Mouse (Mus musculus) mesoderm, embryonic 11.5 days (tissue): Measurements from ENCODE around the gene Cela3a.
"Not testable (repeated sequence)": the region's sequence is repeated elsewhere in the genome, so short reads cannot be mapped to it uniquely, and the experiment has no call there.

Source experiments
- DNase-seq: peaks from one replicate; pipeline ENCODE4 v3.0.0-alpha.2; 2012; ENCODE audit warnings: low read depth, low spot score

Gene Cela3a

GRCm38 (mm10) chr4:137417712-137418564, 8.3 kb upstream of the Cela3a start:
- DNase-seq, result no peak

- DNase-seq, result no peak
Measured at GRCm38 (mm10) chr4:137414936-137415335, 5.3 kb upstream of the Cela3a start.

GRCm38 (mm10) chr4:137412185-137412709, 2.7 kb upstream of the Cela3a start:
- not testable (repeated sequence) for DNase-seq

- no peak for DNase-seq
Measured at GRCm38 (mm10) chr4:137405571-137405970, 4.0 kb downstream of the Cela3a start.

- no peak for DNase-seq
Measured at GRCm38 (mm10) chr4:137396641-137397525, 12.7 kb downstream of the Cela3a start.

- DNase-seq, result no peak
Measured at GRCm38 (mm10) chr4:137393378-137394135, 16.0 kb downstream of the Cela3a start.

- DNase-seq, result no peak
Measured at GRCm38 (mm10) chr4:137392874-137393273, 16.7 kb downstream of the Cela3a start.

- DNase-seq, result no peak
Measured at GRCm38 (mm10) chr4:137391287-137391686, 18.3 kb downstream of the Cela3a start.

GRCm38 (mm10) chr4:137390196-137390595, 19.4 kb downstream of the Cela3a start:
- no peak for DNase-seq

- DNase-seq, result no peak
Measured at GRCm38 (mm10) chr4:137388983-137389382, 20.6 kb downstream of the Cela3a start.

- DNase-seq, result peak; percentile 88
Measured at GRCm38 (mm10) chr4:137388059-137388794, 21.4 kb downstream of the Cela3a start.

GRCm38 (mm10) chr4:137387482-137388058, 22.0 kb downstream of the Cela3a start:
- no peak for DNase-seq

GRCm38 (mm10) chr4:137380702-137381605, 28.6 kb downstream of the Cela3a start:
- DNase-seq, result no peak

- DNase-seq, result no peak
Measured at GRCm38 (mm10) chr4:137379713-137380255, 29.8 kb downstream of the Cela3a start.

- no peak for DNase-seq
Measured at GRCm38 (mm10) chr4:137379085-137379484, 30.5 kb downstream of the Cela3a start.

- DNase-seq, result no peak
Measured at GRCm38 (mm10) chr4:137377526-137378304, 31.9 kb downstream of the Cela3a start.

GRCm38 (mm10) chr4:137376778-137377177, 32.8 kb downstream of the Cela3a start:
- no peak for DNase-seq
